Mouse (Mus musculus) left cerebral cortex, postnatal 25 days (tissue): ENCODE results near the gene Cdc14b. TPM values are rescaled to one million over a fixed set of nuclear protein-coding genes. Genes with fewer than 3 reads are reported as not detected.
"Not testable (repeated sequence)": the region's sequence is repeated elsewhere in the genome, so short reads cannot be mapped to it uniquely, and the experiment has no call there.

Experiments used
- DNase-seq, 2 experiments: peaks; one replicate each; pipeline ENCODE4 v3.0.0; 2022; ENCODE audit warnings: low spot score in 2 of 2, mixed read lengths in 1 of 2
- intact Hi-C: fragments of 180-260 bp; cut with DNase I; formaldehyde crosslinking; loops from one replicate; pipeline ENCODE4 v1.15.1; 2025
- total RNA-seq, 2 experiments: library from RNA; stranded (reverse); gene quantifications; 2 replicates each; pipeline ENCODE4 v1.2.3; 2021

Gene Cdc14b
- total RNA-seq, 2 experiments from 2014 or later = 9.8 to 10.3 TPM

GRCm38 (mm10) chr13:64284676-64285075 is 9.6 kb upstream of the Cdc14b start:
- no peak for DNase-seq
- intact Hi-C loops = no loop called here

DNA sequence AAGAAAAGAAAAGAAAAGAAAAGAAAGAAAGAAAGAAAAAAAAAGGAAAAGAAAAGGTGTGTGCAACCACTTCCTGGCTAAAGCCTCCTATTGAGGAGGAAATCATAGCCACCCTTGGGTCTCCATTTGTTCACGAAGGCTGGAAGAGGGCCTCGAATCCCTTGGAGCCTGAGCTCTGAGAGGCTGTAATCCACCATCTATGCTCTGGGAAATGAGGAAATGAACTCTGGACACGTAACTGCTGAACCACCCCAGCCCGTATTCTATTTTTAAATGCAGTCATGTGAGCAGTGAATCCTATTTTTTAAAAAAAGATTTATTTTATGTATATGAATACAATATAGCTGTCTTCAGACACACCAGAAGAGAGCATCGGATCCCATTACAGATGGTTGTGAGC is 5.8 kb upstream of the Cdc14b start:
- DNase-seq = no peak
- intact Hi-C loops = no loop called here

DNA sequence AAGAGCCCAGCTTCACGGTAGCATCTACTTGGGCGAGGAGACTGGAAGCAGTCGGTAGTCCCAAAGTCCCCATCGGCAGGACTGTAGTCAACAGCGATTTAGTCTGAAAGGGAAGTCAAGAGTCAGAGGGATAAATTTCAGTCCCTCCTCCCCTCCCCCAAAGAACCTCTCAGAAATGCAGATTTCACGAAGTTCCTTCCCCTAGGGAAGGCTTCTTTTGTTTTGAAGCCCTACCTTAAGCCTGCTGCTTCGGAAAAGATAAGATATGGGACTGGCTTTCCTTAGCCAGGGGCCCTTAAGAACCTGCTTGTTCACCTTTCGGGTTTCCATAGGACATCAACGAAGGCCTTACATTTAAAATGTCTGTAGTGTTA is 651 bp upstream of the Cdc14b start:
- intact Hi-C loops = no loop called here
- DNase-seq = no peak

- DNase-seq = peak; percentile 28 to 56
- intact Hi-C loops = no loop called here
Observed at GRCm38 (mm10) chr13:64273891-64274844, 922 bp downstream of the Cdc14b start.

DNA sequence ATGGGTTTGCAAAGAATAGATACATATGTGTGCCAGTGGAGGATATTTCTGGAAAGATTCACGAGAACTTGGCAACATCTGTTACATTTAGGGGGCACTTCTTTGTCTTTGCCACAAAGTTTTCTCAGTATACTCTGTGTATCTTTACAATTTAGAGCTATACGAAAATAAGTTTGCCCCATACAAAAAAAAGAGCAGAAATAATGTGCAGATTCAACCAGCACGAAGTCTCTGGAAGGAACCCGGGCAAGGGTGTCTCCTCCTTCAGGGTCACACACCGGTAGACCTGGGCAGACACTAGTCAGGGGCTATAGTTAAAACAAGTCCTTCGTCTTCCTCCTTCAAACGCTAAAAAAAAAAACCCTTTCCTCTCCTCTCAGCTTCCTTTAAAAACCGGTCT is 1.7 kb downstream of the Cdc14b start:
- no peak for DNase-seq
- intact Hi-C loops = no loop called here

DNA sequence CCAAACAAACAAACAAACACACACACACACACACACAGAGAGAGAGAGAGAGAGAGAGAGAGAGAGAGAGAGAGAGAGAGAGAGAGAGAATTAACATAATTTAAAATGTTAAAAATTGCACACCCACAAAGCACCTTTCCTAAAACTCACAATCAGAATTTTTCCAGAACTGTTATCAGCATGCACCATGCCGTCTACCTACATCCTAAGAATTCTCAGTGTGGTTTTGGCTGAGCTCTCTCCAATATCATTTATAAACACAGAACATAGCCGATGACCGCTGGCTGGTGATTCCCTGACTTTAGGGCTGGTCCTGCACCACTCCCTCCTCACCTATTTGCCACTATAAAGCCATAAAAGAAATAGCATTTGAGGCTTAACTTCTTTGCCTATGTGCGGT is 6.7 kb downstream of the Cdc14b start:
- intact Hi-C loops = no loop called here
- DNase-seq = no peak

DNA sequence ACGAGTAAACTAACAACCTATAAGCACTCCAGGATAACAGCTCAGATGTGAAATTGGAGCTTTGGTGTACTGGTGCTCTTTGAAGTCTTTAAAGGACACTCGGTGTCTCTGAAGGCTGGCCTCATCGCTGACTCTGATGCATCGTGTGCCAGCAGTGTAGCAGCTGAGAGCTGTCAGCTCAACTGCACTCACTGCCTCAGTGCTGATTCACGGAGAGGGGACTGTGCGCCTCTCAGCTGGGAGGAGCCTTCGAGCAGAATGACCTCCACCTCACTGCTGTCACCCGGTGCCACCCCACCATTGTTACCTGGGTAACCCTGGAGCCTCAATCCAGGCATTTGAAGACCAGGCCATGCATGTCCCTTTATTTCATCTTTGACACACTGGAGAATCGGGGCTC is 7.9 kb downstream of the Cdc14b start:
- intact Hi-C loops = no loop called here
- DNase-seq = no peak

DNA sequence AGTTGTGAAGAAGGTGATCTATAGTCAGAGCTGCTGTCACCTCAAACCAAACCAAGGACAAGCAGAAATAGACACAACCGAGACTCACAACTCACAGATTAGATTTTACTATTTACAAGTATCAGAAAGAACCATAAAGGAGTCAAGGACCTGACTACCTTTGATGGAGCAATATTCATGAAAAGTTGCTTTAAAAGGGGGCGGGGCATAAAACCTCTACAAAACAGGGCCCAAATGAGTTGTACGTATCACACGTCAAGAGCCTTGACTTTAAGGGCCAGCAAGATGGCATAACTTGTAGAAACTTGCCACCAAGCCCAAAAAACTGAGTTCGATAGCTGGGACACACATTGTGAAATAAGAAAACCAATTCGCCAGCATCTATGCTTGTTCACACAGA is 10.5 kb downstream of the Cdc14b start:
- intact Hi-C loops = no loop called here
- no peak for DNase-seq

GRCm38 (mm10) chr13:64259903-64260302 is 15.2 kb downstream of the Cdc14b start:
- intact Hi-C loops = no loop called here
- DNase-seq = peak in 1 of 2 experiments; percentile 32

DNA sequence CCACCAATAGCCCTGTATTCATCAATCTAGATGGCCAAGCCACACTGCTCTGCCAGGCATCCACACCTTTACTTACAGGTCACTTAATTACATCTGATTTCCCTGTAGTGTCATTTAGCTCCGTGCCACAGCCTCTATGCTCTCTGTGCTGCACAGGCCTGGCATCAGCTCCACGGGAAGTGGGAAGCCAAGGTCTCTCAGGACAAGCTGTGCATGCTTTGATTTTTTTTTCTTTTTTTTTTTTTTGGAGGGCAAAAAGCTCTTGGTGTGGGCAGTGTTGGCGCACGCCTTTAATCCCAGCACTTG is 16.6 kb downstream of the Cdc14b start:
- intact Hi-C loops = no loop called here
- DNase-seq = no peak

DNA sequence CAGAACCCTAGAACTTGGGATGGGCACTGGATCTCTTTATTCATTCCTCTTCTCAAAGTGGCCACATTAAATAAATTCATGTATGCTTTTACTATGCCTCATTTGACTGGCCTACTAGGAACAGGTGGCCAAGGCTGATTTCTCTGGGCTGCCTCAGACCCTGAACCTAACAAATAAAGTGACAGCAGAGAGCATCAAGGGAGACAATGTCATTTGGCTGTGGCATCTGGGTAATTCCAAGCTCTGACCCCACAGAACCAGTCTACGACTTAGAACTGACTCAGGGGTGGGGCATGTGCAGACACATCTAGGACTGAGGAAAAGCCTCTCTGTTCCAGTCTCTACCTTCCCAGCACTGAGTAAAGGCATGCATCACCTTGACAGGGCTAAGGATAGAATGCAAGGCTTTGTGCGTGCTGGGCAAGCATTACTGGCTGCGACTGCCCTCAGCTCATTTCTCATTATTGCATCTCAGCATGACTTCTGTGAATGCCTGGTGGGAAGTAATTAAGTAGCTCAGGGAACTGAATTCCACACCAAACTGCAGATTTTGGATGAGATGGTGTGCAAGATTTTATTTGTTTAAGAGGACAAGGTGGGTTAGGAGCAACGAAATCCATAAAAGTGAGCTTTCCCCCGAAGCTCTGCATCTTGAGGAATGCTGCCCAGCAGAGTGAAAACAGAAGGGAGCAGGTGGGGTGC is 17.1 kb downstream of the Cdc14b start:
- no peak for DNase-seq
- intact Hi-C loops = no loop called here

DNA sequence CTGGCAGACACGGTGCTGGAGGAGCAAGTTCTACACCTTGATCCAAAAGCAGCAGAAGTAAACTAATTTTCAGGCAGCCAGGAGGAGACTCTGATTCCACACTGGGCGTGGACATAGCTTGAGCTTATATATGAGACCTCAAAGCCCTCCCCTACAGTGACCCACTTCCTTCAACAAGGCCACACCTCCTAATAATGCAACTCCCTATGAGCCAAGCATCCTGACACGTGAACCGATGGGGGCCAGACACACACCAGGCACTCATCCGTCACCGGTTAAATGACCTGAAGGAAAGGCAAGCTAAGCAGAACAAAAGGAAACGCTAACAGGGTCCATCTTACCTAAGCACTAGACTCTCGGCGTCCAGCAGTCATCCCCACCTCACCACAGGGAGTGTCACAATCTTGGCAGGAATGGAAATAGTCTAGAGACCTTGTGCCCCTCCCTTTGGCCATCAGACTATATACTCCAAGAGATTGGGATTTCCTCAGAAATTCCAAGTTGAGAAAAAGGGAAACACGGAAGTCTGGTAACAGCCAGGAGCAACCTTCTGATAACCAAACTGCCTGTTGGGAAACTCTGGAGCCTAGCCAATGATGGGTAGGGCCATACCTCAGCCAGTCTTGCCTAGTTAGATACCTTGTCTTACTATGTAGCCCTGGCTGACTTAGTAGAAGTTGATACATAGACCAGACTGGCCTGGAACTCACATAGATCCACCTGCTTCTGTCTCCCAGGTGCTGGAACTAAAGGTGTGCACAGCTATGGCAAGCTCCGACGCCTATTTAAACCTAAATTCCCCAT is 17.9 kb downstream of the Cdc14b start:
- no peak for DNase-seq
- intact Hi-C loops = no loop called here

DNA sequence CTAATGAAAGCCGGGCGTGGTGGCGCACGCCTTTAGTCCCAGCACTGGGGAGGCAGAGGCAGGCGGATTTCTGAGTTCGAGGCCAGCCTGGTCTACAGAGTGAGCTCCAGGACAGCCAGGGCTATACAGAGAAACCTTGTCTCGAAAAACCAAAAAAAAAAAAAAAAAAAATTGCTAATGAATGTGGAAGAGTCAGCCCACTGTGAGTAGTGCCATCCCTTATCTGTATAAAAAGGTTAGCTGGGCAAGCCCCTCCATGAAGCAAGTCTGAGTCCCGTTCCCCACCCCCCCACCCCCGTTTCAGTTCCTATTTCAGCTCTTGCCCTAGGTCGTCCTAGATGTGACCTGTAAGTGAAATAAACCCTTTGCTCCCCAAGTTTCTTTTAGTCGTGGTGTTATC is 20.9 kb downstream of the Cdc14b start:
- intact Hi-C loops, DNase-seq: not testable (repeated sequence)

DNA sequence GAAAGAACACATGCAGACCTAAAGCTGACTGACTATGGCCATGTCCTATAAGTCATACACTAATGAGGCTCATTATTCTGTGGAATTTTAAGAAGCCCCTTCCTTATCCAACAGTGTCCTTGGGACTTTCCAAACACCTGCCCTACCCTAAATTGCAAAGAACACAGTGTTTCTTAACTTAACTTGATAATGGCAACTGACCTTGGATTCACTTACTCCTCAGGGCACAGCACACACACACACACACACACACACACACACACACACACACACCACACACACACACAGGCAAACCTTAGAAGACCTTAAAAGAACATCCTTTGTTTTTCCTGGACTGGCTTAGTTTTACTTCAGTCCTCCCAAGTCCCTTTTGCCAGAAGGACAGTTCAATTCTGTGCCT is 21.4 kb downstream of the Cdc14b start:
- DNase-seq = no peak
- intact Hi-C loops = no loop called here

DNA sequence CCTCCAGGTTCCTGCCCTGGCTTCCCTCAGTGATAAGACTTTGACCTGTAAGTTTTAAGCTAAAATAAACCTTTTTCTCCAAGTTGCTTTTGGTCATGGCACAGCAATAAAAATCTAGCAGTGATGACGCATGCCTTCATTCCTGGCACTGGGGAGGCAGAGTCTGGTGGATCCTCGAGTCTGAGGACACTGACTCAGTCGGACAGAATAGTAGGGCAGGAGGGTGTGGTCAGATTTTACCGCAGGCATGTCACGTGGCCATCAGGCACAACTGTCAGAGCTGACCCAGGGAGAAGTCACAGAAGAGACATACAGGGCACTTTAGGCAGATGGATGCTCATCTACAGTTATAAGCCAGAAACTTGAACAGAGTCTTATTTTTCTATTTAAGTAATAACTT is 22.9 kb downstream of the Cdc14b start:
- intact Hi-C loops = no loop called here
- no peak for DNase-seq

GRCm38 (mm10) chr13:64250363-64250762 is 24.7 kb downstream of the Cdc14b start:
- no peak for DNase-seq
- intact Hi-C loops = no loop called here

DNA sequence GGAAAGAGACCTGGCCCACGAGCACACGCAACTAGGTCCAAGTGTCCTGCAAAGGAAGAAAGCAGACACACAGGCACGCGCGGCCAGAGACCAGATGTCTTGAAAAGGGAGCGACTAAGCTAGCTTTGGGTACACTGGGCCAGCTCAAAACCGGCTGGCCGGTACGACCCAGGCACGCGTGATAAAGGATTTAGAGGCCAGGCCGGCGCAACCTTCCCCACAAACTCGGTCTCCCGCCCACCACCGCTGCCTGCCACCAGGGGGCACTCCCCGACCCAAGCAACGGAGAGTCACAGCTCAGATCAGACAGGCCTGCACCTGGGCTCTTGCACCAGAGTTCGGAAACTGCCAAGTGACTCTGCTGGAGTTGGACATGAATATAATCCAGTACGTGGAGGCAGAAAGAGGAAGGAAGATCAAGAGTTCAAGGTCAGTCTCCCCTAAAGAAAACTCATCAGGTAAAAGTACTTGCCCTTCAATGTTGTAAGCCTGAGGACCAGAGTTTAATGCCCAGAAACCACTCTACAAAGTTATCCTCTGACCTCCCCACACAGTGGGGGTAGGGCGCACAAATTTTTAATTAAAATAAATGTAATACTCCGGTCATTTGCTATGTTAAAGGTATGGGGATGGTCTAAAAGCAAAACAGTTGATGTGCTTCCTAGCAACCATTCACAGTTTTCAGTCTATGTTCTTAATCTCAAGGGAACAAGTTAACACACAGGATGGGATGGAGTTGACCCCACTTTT is 26.1 kb downstream of the Cdc14b start:
- intact Hi-C loops = loop anchor here (1.0 to 10.0 kb wide), 2 partner anchors 57 to 186 kb away; partner anchors contain the start of gene Cdk20
- peak; percentile 75 to 76 for DNase-seq

DNA sequence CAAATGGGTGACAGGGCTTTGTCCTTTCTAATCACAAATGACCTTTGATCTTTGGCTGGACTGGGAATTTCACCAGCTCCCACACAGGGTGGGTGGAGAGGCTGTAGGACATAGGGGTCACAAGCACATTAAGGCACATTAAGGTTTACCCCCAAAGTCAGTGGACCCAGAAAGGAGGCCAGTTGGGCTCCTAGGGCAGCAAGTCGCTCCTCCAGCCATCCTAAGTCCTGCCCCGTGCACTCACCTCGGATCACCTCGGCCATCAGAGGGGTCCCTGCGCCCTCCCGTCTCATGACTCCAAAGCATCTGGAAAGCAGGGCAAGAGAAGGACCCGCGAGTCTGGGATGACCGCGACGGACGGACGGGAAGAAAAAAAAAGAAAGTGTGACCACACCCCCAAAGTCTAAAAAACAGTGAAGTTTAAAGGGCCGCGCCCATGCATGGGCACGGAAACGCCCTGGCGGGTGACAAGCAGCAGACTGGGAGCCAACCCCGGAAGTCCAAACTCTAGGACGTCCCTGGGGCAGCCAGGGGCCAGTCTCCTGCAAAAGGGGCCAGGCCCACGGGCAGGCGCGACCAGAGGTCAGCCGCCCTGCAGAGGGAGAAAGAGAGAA is 26.8 kb downstream of the Cdc14b start:
- intact Hi-C loops = loop anchor here (1.0 to 10.0 kb wide), 2 partner anchors 58 to 187 kb away; partner anchors contain the start of gene Cdk20

GRCm38 (mm10) chr13:64246106-64246505 is 29.0 kb downstream of the Cdc14b start:
- intact Hi-C loops = loop anchor here (10.0 kb wide), 1 partner anchor 189 kb away; the partner anchor contains the start of gene Cdk20
- DNase-seq = no peak

More for the DNA sequence above, 26.8 kb downstream of the Cdc14b start:
- DNase-seq = peak; percentile 6 to 13
